Mouse (Mus musculus): ENCODE measurements around the gene Mlana. TPM values are rescaled to one million over a fixed set of nuclear protein-coding genes. Genes with fewer than 3 reads are reported as not detected.

The Mlana gene
- total and polyA plus RNA-seq, 2 experiments from 2014 or later = not detected

DNA sequence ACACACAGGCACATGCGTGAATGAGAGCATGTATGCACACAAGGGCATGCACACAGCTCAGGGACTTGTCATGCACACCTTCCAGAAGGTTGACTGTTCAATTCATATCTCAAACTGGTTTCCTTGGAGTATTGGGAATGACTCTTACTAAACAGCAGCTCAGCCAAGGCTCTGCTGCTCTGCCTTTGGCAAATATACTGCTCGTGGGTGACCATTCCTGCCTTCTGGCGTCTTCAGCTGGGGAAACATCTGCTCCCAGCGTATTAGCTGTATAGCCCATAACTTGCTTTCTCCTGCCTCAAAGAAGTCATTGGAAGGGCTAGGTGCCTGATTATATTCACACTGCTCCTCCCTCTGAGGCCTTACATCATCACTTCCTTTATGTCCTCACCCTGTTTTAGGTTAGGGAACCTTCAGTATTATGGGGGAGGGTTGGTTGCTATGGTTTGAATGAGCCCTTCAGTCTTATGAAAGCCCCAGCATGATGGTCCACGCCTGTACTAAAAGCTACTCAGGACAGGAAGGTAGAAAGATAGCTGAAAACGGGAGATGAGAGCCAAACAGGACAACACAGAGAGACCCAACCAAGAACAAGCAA, 19.3 kb upstream of the Mlana start:
- Histone ChIP-seq H3K4me1 (ENCODE audit: insufficient read depth, low read length) (no peaks in the 10 kb centered on the region), H3K4me2 (ENCODE audit: low read depth, low read length, poor library complexity, severe bottlenecking) (no peak overlapping the region), H3K27me3 (ENCODE audit: insufficient read depth, low read length) (no peaks in the 10 kb centered on the region), H3K9ac (replicated peaks; ENCODE audit: low read length, poor library complexity, severe bottlenecking) (no peak overlapping the region), H3K9me3 (ENCODE audit: low read length) (no peaks in the 10 kb centered on the region), H3K36me3 (ENCODE audit: insufficient read depth, low read length) (no peaks in the 10 kb centered on the region), H3K27ac (ENCODE audit: low read depth, low read length) (no peak overlapping the region), H3K4me3 (ENCODE audit: low read depth, low read length) (no peak overlapping the region)
- DNase-seq (ENCODE audit: low spot score) = no peak
- no peak for ATAC-seq (ENCODE audit: low FRiP score)
- TF ChIP-seq CTCF (IDR thresholded peaks at IDR 0.05) = no peak
- WGBS = 92% methylated on average over 6 of the region's 6 CpGs

DNA sequence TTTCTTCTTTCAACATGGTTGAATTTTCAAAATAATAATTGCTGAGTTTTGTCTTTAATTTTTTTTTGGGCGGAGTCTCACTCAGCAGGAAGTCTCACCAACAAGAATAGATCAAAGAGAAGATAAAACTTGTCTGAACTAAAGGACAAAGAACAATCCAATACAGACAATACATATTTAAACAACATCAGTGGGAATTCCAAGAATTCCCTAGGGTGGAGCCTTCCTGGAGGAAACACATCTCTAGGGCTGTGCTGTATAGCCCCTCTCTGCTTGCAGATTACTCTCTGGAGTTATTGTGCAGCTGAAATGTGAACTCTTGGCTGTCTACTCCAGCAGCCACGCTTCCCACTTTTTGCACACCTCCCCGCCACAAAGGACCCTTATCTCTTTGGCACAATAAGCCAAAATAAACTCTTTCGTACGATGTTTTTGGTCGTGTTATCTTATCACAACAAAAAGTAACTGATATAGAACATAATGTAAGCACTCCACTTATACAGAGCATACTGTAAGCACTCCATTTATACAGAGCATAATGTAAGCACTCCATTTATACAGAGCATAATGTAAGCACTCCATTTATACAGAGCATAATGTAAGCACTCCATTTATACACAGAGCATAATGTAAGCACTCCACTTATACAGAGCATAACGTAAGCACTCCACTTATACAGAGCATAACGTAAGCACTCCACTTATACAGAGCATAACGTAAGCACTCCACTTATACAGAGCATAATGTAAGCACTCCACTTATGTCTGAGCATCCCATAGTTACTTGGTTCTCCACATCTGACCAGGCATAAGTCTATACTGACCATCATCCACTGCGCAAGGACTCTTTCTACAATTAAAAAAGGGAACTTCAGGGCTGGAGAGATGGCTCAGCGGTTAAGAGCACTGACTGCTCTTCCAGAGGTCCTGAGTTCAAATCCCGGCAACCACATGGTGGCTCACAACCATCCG, 17.2 kb upstream of the Mlana start:
- Histone ChIP-seq H3K36me3 (ENCODE audit: insufficient read depth, low read length) (no peaks in the 10 kb centered on the region), H3K4me1 (ENCODE audit: insufficient read depth, low read length) (no peaks in the 10 kb centered on the region), H3K4me2 (ENCODE audit: low read depth, low read length, poor library complexity, severe bottlenecking) (no peak overlapping the region), H3K9me3 (ENCODE audit: low read length) (no peaks in the 10 kb centered on the region), H3K27me3 (ENCODE audit: insufficient read depth, low read length) (no peaks in the 10 kb centered on the region), H3K4me3 (ENCODE audit: low read depth, low read length) (no peak overlapping the region), H3K9ac (replicated peaks; ENCODE audit: low read length, poor library complexity, severe bottlenecking) (no peak overlapping the region), H3K27ac (ENCODE audit: low read depth, low read length) (no peak overlapping the region)
- DNase-seq (ENCODE audit: low spot score) (no peak), ATAC-seq (ENCODE audit: low FRiP score) (no peak)
- TF ChIP-seq CTCF (IDR thresholded peaks at IDR 0.05) = no peak
- WGBS = 83% methylated on average over 13 of the region's 13 CpGs

GRCm38 (mm10) chr19:29683844-29684540, 13.6 kb upstream of the Mlana start:
- Histone ChIP-seq H3K9ac (replicated peaks; ENCODE audit: low read length, poor library complexity, severe bottlenecking) (no peak overlapping the region), H3K4me3 (ENCODE audit: low read depth, low read length) (no peak overlapping the region), H3K27me3 (ENCODE audit: insufficient read depth, low read length) (no peaks in the 10 kb centered on the region), H3K4me2 (ENCODE audit: low read depth, low read length, poor library complexity, severe bottlenecking) (no peak overlapping the region), H3K36me3 (ENCODE audit: insufficient read depth, low read length) (no peaks in the 10 kb centered on the region), H3K27ac (ENCODE audit: low read depth, low read length) (no peak overlapping the region), H3K9me3 (ENCODE audit: low read length) (no peaks in the 10 kb centered on the region), H3K4me1 (ENCODE audit: insufficient read depth, low read length) (no peaks in the 10 kb centered on the region)
- WGBS = 55% methylated on average over 16 of the region's 16 CpGs
- peak; percentile 90 for TF ChIP-seq CTCF (IDR thresholded peaks at IDR 0.05)
- ATAC-seq (ENCODE audit: low FRiP score) (peak; percentile 58; the same call in 1 of the 2 replicates), DNase-seq (ENCODE audit: low spot score) (peak; percentile 88)

GRCm38 (mm10) chr19:29695071-29695470, 2.6 kb upstream of the Mlana start:
- 83% methylated on average over 10 of the region's 10 CpGs for WGBS
- DNase-seq (ENCODE audit: low spot score) (no peak), ATAC-seq (ENCODE audit: low FRiP score) (no peak)
- Histone ChIP-seq H3K27me3 (ENCODE audit: insufficient read depth, low read length) (no peaks in the 10 kb centered on the region), H3K4me3 (ENCODE audit: low read depth, low read length) (no peak overlapping the region), H3K9ac (replicated peaks; ENCODE audit: low read length, poor library complexity, severe bottlenecking) (no peak overlapping the region), H3K4me1 (ENCODE audit: insufficient read depth, low read length) (no peaks in the 10 kb centered on the region), H3K9me3 (ENCODE audit: low read length) (no peaks in the 10 kb centered on the region), H3K27ac (ENCODE audit: low read depth, low read length) (no peak overlapping the region), H3K4me2 (ENCODE audit: low read depth, low read length, poor library complexity, severe bottlenecking) (no peak overlapping the region), H3K36me3 (ENCODE audit: insufficient read depth, low read length) (no peaks in the 10 kb centered on the region)
- TF ChIP-seq CTCF (IDR thresholded peaks at IDR 0.05) = no peak

GRCm38 (mm10) chr19:29696309-29696708, 1.3 kb upstream of the Mlana start:
- WGBS = 95% methylated on average over 4 of the region's 4 CpGs
- TF ChIP-seq CTCF (IDR thresholded peaks at IDR 0.05) = no peak

More at GRCm38 (mm10) chr19:29696309-29696708, 1.3 kb upstream of the Mlana start:
- H3K27me3 ChIP-seq (ENCODE audit: insufficient read depth, low read length) = no peaks in the 10 kb centered on the region
- H3K4me3 ChIP-seq (ENCODE audit: low read depth, low read length) = no peak overlapping the region
- no peaks in the 10 kb centered on the region for H3K36me3 ChIP-seq (ENCODE audit: insufficient read depth, low read length)
- H3K4me1 ChIP-seq (ENCODE audit: insufficient read depth, low read length) = no peaks in the 10 kb centered on the region
- no peak overlapping the region for H3K4me2 ChIP-seq (ENCODE audit: low read depth, low read length, poor library complexity, severe bottlenecking)
- no peak overlapping the region for H3K27ac ChIP-seq (ENCODE audit: low read depth, low read length)
- ATAC-seq (ENCODE audit: low FRiP score) (no peak), DNase-seq (ENCODE audit: low spot score) (no peak)
- H3K9ac ChIP-seq (replicated peaks; ENCODE audit: low read length, poor library complexity, severe bottlenecking) = no peak overlapping the region
- no peaks in the 10 kb centered on the region for H3K9me3 ChIP-seq (ENCODE audit: low read length)

Measured in midbrain, postnatal 0 days (tissue).